Mouse (Mus musculus) left cerebral cortex, adult 18-20 months (tissue): ENCODE data around the gene Madcam1. TPM values are rescaled to one million over a fixed set of nuclear protein-coding genes. Genes with fewer than 3 reads are reported as not detected.

ENCODE experiments used
- DNase-seq, 2 experiments: peaks; one replicate each; pipeline ENCODE4 v3.0.0; 2021 to 2022; ENCODE audit warnings: low spot score in 2 of 2, mixed read lengths in 1 of 2
- total RNA-seq, 2 experiments: library from RNA; stranded (reverse); gene quantifications; 2 replicates each; pipeline ENCODE4 v1.2.3; 2021

Gene Madcam1
- total RNA-seq, 2 experiments from 2014 or later, result not detected

GRCm38 (mm10) chr10:79707759-79708158, 43.4 kb downstream of the Madcam1 start:
- no peak for DNase-seq

- no peak for DNase-seq
Measured at GRCm38 (mm10) chr10:79708668-79709067, 44.3 kb downstream of the Madcam1 start.

- no peak for DNase-seq
Measured at GRCm38 (mm10) chr10:79709307-79709706, 44.9 kb downstream of the Madcam1 start.

- no peak for DNase-seq
Measured at GRCm38 (mm10) chr10:79712029-79712428, 47.7 kb downstream of the Madcam1 start.

- DNase-seq, result peak; percentile 82 to 88
Measured at GRCm38 (mm10) chr10:79712499-79713126, 48.3 kb downstream of the Madcam1 start.

GRCm38 (mm10) chr10:79713163-79713562, 48.8 kb downstream of the Madcam1 start:
- no peak for DNase-seq

GRCm38 (mm10) chr10:79714996-79715395, 50.6 kb downstream of the Madcam1 start:
- no peak for DNase-seq

GRCm38 (mm10) chr10:79716254-79716987, 52.1 kb downstream of the Madcam1 start, which contains the start of gene Hcn2:
Gene Hcn2, plus strand, starts transcription at chr10:79716634.
- no peak for DNase-seq

GRCm38 (mm10) chr10:79716988-79717355, 52.6 kb downstream of the Madcam1 start:
- peak; percentile 48 to 63 for DNase-seq

- DNase-seq, result no peak
Measured at GRCm38 (mm10) chr10:79717640-79718357, 53.4 kb downstream of the Madcam1 start.

Other genes starting within 250 kb of the Madcam1 start
- gene Vmn2r83, start 195.8 kb upstream of the Madcam1 start, total RNA-seq, result not detected
- 1 to 10 TPM; 3.5 to 4.3 TPM for gene Plpp2, start 130.8 kb upstream of the Madcam1 start, total RNA-seq
- 10 to 100 TPM; 51.4 to 51.9 TPM for gene Mier2, start 109.4 kb upstream of the Madcam1 start, total RNA-seq
- 1 to 10 TPM in 1 of 2 experiments, under 1 TPM in 1; 0.37 to 1.7 TPM for gene Theg, start 77.2 kb upstream of the Madcam1 start, total RNA-seq
- 10 to 100 TPM; 16.7 to 18.6 TPM for gene C2cd4c, start 50.5 kb upstream of the Madcam1 start, total RNA-seq
- 10 to 100 TPM; 44.3 to 50.1 TPM for gene Shc2, start 26.6 kb upstream of the Madcam1 start, total RNA-seq
- gene Odf3l2, start 18.8 kb upstream of the Madcam1 start, total RNA-seq, result under 1 TPM in 1 of 2 experiments, not detected in 1; 0.82 TPM
- 10 to 100 TPM; 69.8 to 77.1 TPM for gene Tpgs1, start 4.8 kb downstream of the Madcam1 start, total RNA-seq
- gene Cdc34, start 17.6 kb downstream of the Madcam1 start, total RNA-seq, result 10 to 100 TPM; 75.4 to 77.5 TPM
- 1 to 10 TPM; 2.7 to 3.2 TPM for gene Gzmm, start 24.5 kb downstream of the Madcam1 start, total RNA-seq
- gene Bsg, start 39.9 kb downstream of the Madcam1 start, total RNA-seq, result 100 to 1,000 TPM; 566 to 614 TPM
- gene Hcn2, start 52.1 kb downstream of the Madcam1 start, total RNA-seq, result 100 to 1,000 TPM; 142 to 157 TPM
- gene Polrmt, start 82.0 kb downstream of the Madcam1 start, total RNA-seq, result 10 to 100 TPM; 50.6 to 55.3 TPM
- gene Fgf22, start 90.5 kb downstream of the Madcam1 start, total RNA-seq, result 1 to 10 TPM; 4.3 to 5.6 TPM
- gene Rnf126, start 102.4 kb downstream of the Madcam1 start, total RNA-seq, result 10 to 100 TPM; 86.7 to 98.4 TPM
- 1 to 10 TPM; 2.7 to 3.2 TPM for gene Fstl3, start 112.7 kb downstream of the Madcam1 start, total RNA-seq
- gene Prss57, start 126.4 kb downstream of the Madcam1 start, total RNA-seq, result under 1 TPM; 0.63 to 0.72 TPM
- gene Palm, start 129.0 kb downstream of the Madcam1 start, total RNA-seq, result 100 to 1,000 TPM; 290 to 308 TPM
- under 1 TPM; 0.61 to 0.86 TPM for gene Misp, start 156.4 kb downstream of the Madcam1 start, total RNA-seq
- gene Ptbp1, start 189.9 kb downstream of the Madcam1 start, total RNA-seq, result 10 to 100 TPM; 54.3 to 62.5 TPM
- gene Prtn3, start 209.9 kb downstream of the Madcam1 start, total RNA-seq, result 1 to 10 TPM; 2.2 to 2.3 TPM
- 10 to 100 TPM; 55.6 to 58.0 TPM for gene Plppr3, start 210.1 kb downstream of the Madcam1 start, total RNA-seq
- gene Elane, start 221.7 kb downstream of the Madcam1 start, total RNA-seq, result not detected
- gene Cfd, start 226.3 kb downstream of the Madcam1 start, total RNA-seq, result not detected
- gene Med16, start 244.4 kb downstream of the Madcam1 start, total RNA-seq, result 10 to 100 TPM; 48.6 to 63.7 TPM
- not detected for gene Gm26602, start 246.3 kb downstream of the Madcam1 start, total RNA-seq